Mouse (Mus musculus): ENCODE data around the gene Cd83. TPM values are rescaled to one million over a fixed set of nuclear protein-coding genes. Genes with fewer than 3 reads are reported as not detected.

Cd83 gene
- total and polyA plus RNA-seq, 3 experiments: 0.05 TPM; not detected in 2

- H3K27me3 ChIP-seq (ENCODE audit: insufficient read depth, low read length): 0 out of 2 replicates have a peak, but pooled peaks cover 4% of the 10 kb centered on the region
- ATAC-seq (ENCODE audit: extremely low read depth, insufficient number of reproducible peaks, low FRiP score, poor library complexity, severe bottlenecking): no peak
Observed at GRCm38 (mm10) chr13:43778021-43778649, 6.4 kb upstream of the Cd83 start.

GRCm38 (mm10) chr13:43778971-43779370, 5.6 kb upstream of the Cd83 start:
- Histone ChIP-seq H3K36me3 (replicated peaks) (no peaks in the 10 kb centered on the region), H3K4me1 (ENCODE audit: insufficient read depth, low read depth, low read length) (no peaks in the 10 kb centered on the region), H3K9me3 (replicated peaks) (no peaks in the 10 kb centered on the region), H3K27me3 (ENCODE audit: insufficient read depth, low read length) (0 out of 2 replicates have a peak, but pooled peaks cover 4% of the 10 kb centered on the region), H3K4me3 (ENCODE audit: low read depth, low read length) (no peak overlapping the region)
- ATAC-seq (ENCODE audit: extremely low read depth, insufficient number of reproducible peaks, low FRiP score, poor library complexity, severe bottlenecking): no peak
- DNase-seq (ENCODE audit: low spot score): no peak
- TF ChIP-seq TAL1 (conservative IDR thresholded peaks at IDR 0.05; ENCODE audit: low read depth, low read length) (no peak), GATA2 (IDR thresholded peaks at IDR 0.05; ENCODE audit: borderline replicate concordance, low read depth, low read length) (no peak), GATA1 (IDR thresholded peaks at IDR 0.05; ENCODE audit: borderline replicate concordance, low read length) (no peak), POLR2AphosphoS5 (IDR thresholded peaks at IDR 0.05; ENCODE audit: insufficient replicate concordance, low read depth, low read length) (no peak), CTCF (IDR thresholded peaks at IDR 0.05; ENCODE audit: low read depth, low read length) (no peak)

More at GRCm38 (mm10) chr13:43778021-43778649, 6.4 kb upstream of the Cd83 start:
- TF ChIP-seq TAL1 (conservative IDR thresholded peaks at IDR 0.05; ENCODE audit: low read depth, low read length): no peak
- no peak for TF ChIP-seq CTCF (IDR thresholded peaks at IDR 0.05; ENCODE audit: low read depth, low read length)
- no peak for TF ChIP-seq GATA1 (IDR thresholded peaks at IDR 0.05; ENCODE audit: borderline replicate concordance, low read length)
- no peak for TF ChIP-seq GATA2 (IDR thresholded peaks at IDR 0.05; ENCODE audit: borderline replicate concordance, low read depth, low read length)
- no peak for TF ChIP-seq POLR2AphosphoS5 (IDR thresholded peaks at IDR 0.05; ENCODE audit: insufficient replicate concordance, low read depth, low read length)
- DNase-seq (ENCODE audit: low spot score): no peak
- Histone ChIP-seq H3K4me3 (ENCODE audit: low read depth, low read length) (no peak overlapping the region), H3K4me1 (ENCODE audit: insufficient read depth, low read depth, low read length) (no peaks in the 10 kb centered on the region), H3K36me3 (replicated peaks) (no peaks in the 10 kb centered on the region), H3K9me3 (replicated peaks) (no peaks in the 10 kb centered on the region)

- Histone ChIP-seq H3K36me3 (replicated peaks) (no peaks in the 10 kb centered on the region), H3K9me3 (replicated peaks) (no peaks in the 10 kb centered on the region), H3K4me1 (ENCODE audit: insufficient read depth, low read depth, low read length) (no peaks in the 10 kb centered on the region), H3K4me3 (ENCODE audit: low read depth, low read length) (no peak overlapping the region), H3K27me3 (ENCODE audit: insufficient read depth, low read length) (peaks cover 4% of the 10 kb centered on the region; the same call in 1 of the 2 replicates)
- DNase-seq (ENCODE audit: low spot score): no peak
- ATAC-seq (ENCODE audit: extremely low read depth, insufficient number of reproducible peaks, low FRiP score, poor library complexity, severe bottlenecking): no peak
- TF ChIP-seq GATA1 (IDR thresholded peaks at IDR 0.05; ENCODE audit: borderline replicate concordance, low read length) (no peak), POLR2AphosphoS5 (IDR thresholded peaks at IDR 0.05; ENCODE audit: insufficient replicate concordance, low read depth, low read length) (no peak)
Observed at GRCm38 (mm10) chr13:43780071-43780470, 4.5 kb upstream of the Cd83 start.

- DNase-seq (ENCODE audit: low spot score) (no peak), ATAC-seq (ENCODE audit: extremely low read depth, insufficient number of reproducible peaks, low FRiP score, poor library complexity, severe bottlenecking) (no peak)
- peaks cover 3% of the 10 kb centered on the region; the same call in 1 of the 2 replicates for H3K27me3 ChIP-seq (ENCODE audit: insufficient read depth, low read length)
- TF ChIP-seq GATA2 (IDR thresholded peaks at IDR 0.05; ENCODE audit: borderline replicate concordance, low read depth, low read length) (no peak), TAL1 (conservative IDR thresholded peaks at IDR 0.05; ENCODE audit: low read depth, low read length) (no peak), CTCF (IDR thresholded peaks at IDR 0.05; ENCODE audit: low read depth, low read length) (no peak), POLR2AphosphoS5 (IDR thresholded peaks at IDR 0.05; ENCODE audit: insufficient replicate concordance, low read depth, low read length) (no peak), GATA1 (IDR thresholded peaks at IDR 0.05; ENCODE audit: borderline replicate concordance, low read length) (no peak)
- no peaks in the 10 kb centered on the region for H3K36me3 ChIP-seq (replicated peaks)
- no peaks in the 10 kb centered on the region for H3K4me1 ChIP-seq (ENCODE audit: insufficient read depth, low read depth, low read length)
- H3K9me3 ChIP-seq (replicated peaks): no peaks in the 10 kb centered on the region
- no peak overlapping the region for H3K4me3 ChIP-seq (ENCODE audit: low read depth, low read length)
Observed at GRCm38 (mm10) chr13:43785712-43786072, 1.1 kb downstream of the Cd83 start.

- no peak for ATAC-seq (ENCODE audit: extremely low read depth, insufficient number of reproducible peaks, low FRiP score, poor library complexity, severe bottlenecking)
- no peak for TF ChIP-seq POLR2AphosphoS5 (IDR thresholded peaks at IDR 0.05; ENCODE audit: insufficient replicate concordance, low read depth, low read length)
- no peak for TF ChIP-seq GATA2 (IDR thresholded peaks at IDR 0.05; ENCODE audit: borderline replicate concordance, low read depth, low read length)
- no peak for TF ChIP-seq GATA1 (IDR thresholded peaks at IDR 0.05; ENCODE audit: borderline replicate concordance, low read length)
- TF ChIP-seq CTCF (IDR thresholded peaks at IDR 0.05; ENCODE audit: low read depth, low read length): no peak
- TF ChIP-seq TAL1 (conservative IDR thresholded peaks at IDR 0.05; ENCODE audit: low read depth, low read length): no peak
- no peak overlapping the region for H3K4me3 ChIP-seq (ENCODE audit: low read depth, low read length)
Observed at GRCm38 (mm10) chr13:43786171-43786795, 1.7 kb downstream of the Cd83 start.

GRCm38 (mm10) chr13:43787262-43787661, 2.7 kb downstream of the Cd83 start:
- no peaks in the 10 kb centered on the region for H3K9me3 ChIP-seq (replicated peaks)
- DNase-seq (ENCODE audit: low spot score): no peak
- H3K4me1 ChIP-seq (ENCODE audit: insufficient read depth, low read depth, low read length): no peaks in the 10 kb centered on the region
- no peaks in the 10 kb centered on the region for H3K36me3 ChIP-seq (replicated peaks)
- ATAC-seq (ENCODE audit: extremely low read depth, insufficient number of reproducible peaks, low FRiP score, poor library complexity, severe bottlenecking): no peak
- TF ChIP-seq CTCF (IDR thresholded peaks at IDR 0.05; ENCODE audit: low read depth, low read length) (no peak), TAL1 (conservative IDR thresholded peaks at IDR 0.05; ENCODE audit: low read depth, low read length) (no peak), GATA2 (IDR thresholded peaks at IDR 0.05; ENCODE audit: borderline replicate concordance, low read depth, low read length) (no peak), POLR2AphosphoS5 (IDR thresholded peaks at IDR 0.05; ENCODE audit: insufficient replicate concordance, low read depth, low read length) (no peak), GATA1 (IDR thresholded peaks at IDR 0.05; ENCODE audit: borderline replicate concordance, low read length) (no peak)
- no peak overlapping the region for H3K4me3 ChIP-seq (ENCODE audit: low read depth, low read length)
- peaks cover 5% of the 10 kb centered on the region; the same call in 1 of the 2 replicates for H3K27me3 ChIP-seq (ENCODE audit: insufficient read depth, low read length)

More at GRCm38 (mm10) chr13:43786171-43786795, 1.7 kb downstream of the Cd83 start:
- Histone ChIP-seq H3K4me1 (ENCODE audit: insufficient read depth, low read depth, low read length) (no peaks in the 10 kb centered on the region), H3K27me3 (ENCODE audit: insufficient read depth, low read length) (peaks cover 3% of the 10 kb centered on the region; the same call in 1 of the 2 replicates), H3K9me3 (replicated peaks) (no peaks in the 10 kb centered on the region), H3K36me3 (replicated peaks) (no peaks in the 10 kb centered on the region)
- DNase-seq (ENCODE audit: low spot score): no peak
